Mouse (Mus musculus): ENCODE measurements around the gene Nmnat3. TPM values are rescaled to one million over a fixed set of nuclear protein-coding genes. Genes with fewer than 3 reads are reported as not detected.

The Nmnat3 gene
- polyA plus RNA-seq, 1 experiment: 7.1 TPM

DNA sequence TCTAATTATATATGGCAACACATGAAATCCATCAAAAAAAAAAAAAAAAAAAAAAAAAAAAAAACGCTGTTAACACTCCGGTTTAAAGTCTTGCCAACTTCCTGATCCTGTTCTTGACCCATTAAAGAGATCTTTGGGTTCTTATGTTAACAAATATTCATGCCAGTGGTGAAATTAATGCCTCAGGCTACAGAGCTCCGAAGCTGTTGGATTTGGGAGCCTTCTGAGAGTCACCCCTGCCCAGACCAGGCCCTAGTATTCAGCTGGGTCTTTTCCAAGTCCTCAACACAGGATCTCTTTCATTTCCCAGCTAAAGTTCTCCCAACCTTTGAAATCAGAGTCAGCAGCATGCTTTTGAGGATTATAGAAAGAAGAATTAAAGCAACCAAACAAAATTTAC is 143.3 kb downstream of the Nmnat3 start:
- Histone ChIP-seq H3K27ac (ENCODE audit: insufficient read depth, low read length) (no peak overlapping the region), H3K27me3 (ENCODE audit: control insufficient read depth, insufficient read depth, low read length) (no peaks in the 10 kb centered on the region), H3K4me3 (ENCODE audit: extremely low read depth, insufficient read depth, insufficient read length) (no peak overlapping the region), H3K4me1 (ENCODE audit: control insufficient read depth, insufficient read depth, insufficient read length) (no peaks in the 10 kb centered on the region), H3K36me3 (ENCODE audit: control insufficient read depth, insufficient read depth, low read length) (no peaks in the 10 kb centered on the region)
- no peak for DNase-seq (ENCODE audit: low read depth in 1 of 2, low spot score in 2 of 2)
- 61% methylated on average over 3 of the region's 3 CpGs for WGBS
- TF ChIP-seq POLR2A (IDR thresholded peaks at IDR 0.05; ENCODE audit: low read depth, low read length) (no peak), CTCF (IDR thresholded peaks at IDR 0.05; ENCODE audit: extremely low read depth, insufficient read depth, insufficient read length, insufficient replicate concordance) (no peak)

DNA sequence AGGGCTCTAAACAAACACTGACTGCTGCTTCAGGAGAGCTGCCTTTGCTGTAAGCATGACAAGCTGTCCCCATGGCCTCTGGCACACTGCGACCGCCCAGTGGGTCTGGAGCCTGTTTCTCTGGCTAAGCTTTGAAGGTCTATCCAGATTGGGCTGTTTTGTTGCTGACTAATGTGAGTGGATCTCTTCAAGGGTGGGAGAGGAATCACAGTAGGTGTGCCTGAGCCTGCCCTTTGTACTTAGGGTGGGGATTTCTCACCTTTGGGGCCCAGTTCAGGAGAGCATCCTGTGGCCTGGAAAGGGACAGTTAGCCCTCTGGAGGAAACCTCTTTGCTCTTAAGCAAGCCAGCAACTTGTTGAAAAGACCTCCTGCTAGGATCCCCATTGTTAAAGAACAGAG is 145.8 kb downstream of the Nmnat3 start:
- Histone ChIP-seq H3K27me3 (ENCODE audit: control insufficient read depth, insufficient read depth, low read length) (no peaks in the 10 kb centered on the region), H3K27ac (ENCODE audit: insufficient read depth, low read length) (no peak overlapping the region), H3K4me3 (ENCODE audit: extremely low read depth, insufficient read depth, insufficient read length) (no peak overlapping the region), H3K36me3 (ENCODE audit: control insufficient read depth, insufficient read depth, low read length) (no peaks in the 10 kb centered on the region), H3K4me1 (ENCODE audit: control insufficient read depth, insufficient read depth, insufficient read length) (no peaks in the 10 kb centered on the region)
- 96% methylated on average over 2 of the region's 2 CpGs for WGBS
- no peak for DNase-seq (ENCODE audit: low read depth in 1 of 2, low spot score in 2 of 2)
- TF ChIP-seq POLR2A (IDR thresholded peaks at IDR 0.05; ENCODE audit: low read depth, low read length) (no peak), CTCF (IDR thresholded peaks at IDR 0.05; ENCODE audit: extremely low read depth, insufficient read depth, insufficient read length, insufficient replicate concordance) (no peak)

DNA sequence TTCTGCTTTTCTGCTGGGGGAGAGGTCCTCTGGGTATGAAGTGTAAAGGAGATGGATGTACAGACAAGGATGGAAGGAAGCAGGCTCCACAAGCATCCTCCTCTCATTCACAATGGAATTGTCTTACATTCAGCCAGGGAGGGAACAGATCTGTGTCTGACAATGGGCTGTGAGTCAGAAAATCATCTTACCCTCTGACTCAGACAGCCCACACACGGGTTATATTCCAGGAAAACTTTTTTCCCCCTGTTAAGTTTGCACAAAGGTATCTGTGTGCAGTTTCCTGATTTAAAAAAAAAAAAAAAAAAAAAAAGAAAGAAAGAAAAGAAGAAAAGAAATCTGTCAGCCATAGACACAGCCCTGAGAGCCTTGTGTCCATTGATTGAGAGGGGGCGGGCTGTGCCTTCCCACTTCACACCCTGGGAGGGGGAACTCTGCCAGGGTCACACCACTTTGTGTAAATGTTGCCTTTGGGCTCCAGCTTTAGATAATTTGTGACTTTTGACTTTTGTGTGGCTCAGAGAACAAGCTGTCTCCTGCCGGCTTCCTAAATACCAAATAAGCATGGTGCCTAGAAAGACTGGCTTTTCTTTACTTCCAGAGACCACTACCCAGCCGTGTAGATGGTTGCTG is 146.8 kb downstream of the Nmnat3 start:
- no peak for DNase-seq (ENCODE audit: low read depth in 1 of 2, low spot score in 2 of 2)
- H3K27ac ChIP-seq (ENCODE audit: insufficient read depth, low read length): no peak overlapping the region
- H3K27me3 ChIP-seq (ENCODE audit: control insufficient read depth, insufficient read depth, low read length): no peaks in the 10 kb centered on the region
- H3K36me3 ChIP-seq (ENCODE audit: control insufficient read depth, insufficient read depth, low read length): no peaks in the 10 kb centered on the region
- WGBS: 67% methylated on average over 4 of the region's 4 CpGs
- no peak for TF ChIP-seq CTCF (IDR thresholded peaks at IDR 0.05; ENCODE audit: extremely low read depth, insufficient read depth, insufficient read length, insufficient replicate concordance)
- TF ChIP-seq POLR2A (IDR thresholded peaks at IDR 0.05; ENCODE audit: low read depth, low read length): no peak
- no peaks in the 10 kb centered on the region for H3K4me1 ChIP-seq (ENCODE audit: control insufficient read depth, insufficient read depth, insufficient read length)
- no peak overlapping the region for H3K4me3 ChIP-seq (ENCODE audit: extremely low read depth, insufficient read depth, insufficient read length)

DNA sequence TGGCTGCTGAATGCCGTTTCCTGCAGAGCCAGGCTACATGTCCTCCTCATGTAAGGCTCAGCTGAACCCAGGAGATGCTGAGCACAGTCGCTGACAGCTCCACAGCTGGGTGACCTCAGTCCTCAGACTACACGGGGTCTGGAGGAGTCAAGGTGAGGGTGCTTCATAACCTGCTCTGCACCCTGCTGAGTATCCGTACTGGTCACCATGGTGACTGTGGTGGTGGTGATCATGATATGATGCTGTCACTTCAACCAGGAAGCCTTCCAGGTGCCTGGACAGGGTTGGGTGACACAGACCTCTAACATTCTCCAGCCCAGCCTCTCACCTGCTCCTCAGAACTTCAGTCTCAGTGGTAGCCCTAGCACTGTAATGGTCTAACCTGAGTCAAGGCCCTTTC is 150.6 kb downstream of the Nmnat3 start:
- DNase-seq (ENCODE audit: low read depth in 1 of 2, low spot score in 2 of 2): no peak
- Histone ChIP-seq H3K36me3 (ENCODE audit: control insufficient read depth, insufficient read depth, low read length) (no peaks in the 10 kb centered on the region), H3K27ac (ENCODE audit: insufficient read depth, low read length) (no peak overlapping the region), H3K4me3 (ENCODE audit: extremely low read depth, insufficient read depth, insufficient read length) (no peak overlapping the region), H3K4me1 (ENCODE audit: control insufficient read depth, insufficient read depth, insufficient read length) (no peaks in the 10 kb centered on the region), H3K27me3 (ENCODE audit: control insufficient read depth, insufficient read depth, low read length) (no peaks in the 10 kb centered on the region)
- 89% methylated on average over 4 of the region's 4 CpGs for WGBS
- TF ChIP-seq POLR2A (IDR thresholded peaks at IDR 0.05; ENCODE audit: low read depth, low read length) (no peak), CTCF (IDR thresholded peaks at IDR 0.05; ENCODE audit: extremely low read depth, insufficient read depth, insufficient read length, insufficient replicate concordance) (no peak)

DNA sequence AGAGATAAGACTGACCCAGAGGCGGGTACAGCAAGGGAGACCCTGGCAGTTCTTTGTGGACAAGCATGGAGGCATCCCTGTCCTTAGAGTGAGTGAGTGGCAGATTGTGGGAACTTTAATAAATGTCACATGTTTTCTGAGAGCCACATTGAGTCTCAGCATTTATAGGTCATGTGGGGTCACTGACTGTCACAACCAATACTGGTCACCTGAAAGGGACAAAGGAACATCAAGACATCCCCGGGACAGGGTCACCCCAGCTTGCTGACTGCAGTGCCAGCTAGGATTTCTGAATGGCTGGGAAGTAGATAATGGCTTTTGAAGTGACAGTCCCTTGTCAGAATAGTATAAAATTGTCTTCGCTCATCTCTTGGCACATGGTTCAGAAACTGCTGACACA is 151.9 kb downstream of the Nmnat3 start:
- TF ChIP-seq POLR2A (IDR thresholded peaks at IDR 0.05; ENCODE audit: low read depth, low read length): no peak
- TF ChIP-seq CTCF (IDR thresholded peaks at IDR 0.05; ENCODE audit: extremely low read depth, insufficient read depth, insufficient read length, insufficient replicate concordance): no peak
- H3K4me1 ChIP-seq (ENCODE audit: control insufficient read depth, insufficient read depth, insufficient read length): no peaks in the 10 kb centered on the region
- 85% methylated on average over 3 of the region's 3 CpGs for WGBS

DNA sequence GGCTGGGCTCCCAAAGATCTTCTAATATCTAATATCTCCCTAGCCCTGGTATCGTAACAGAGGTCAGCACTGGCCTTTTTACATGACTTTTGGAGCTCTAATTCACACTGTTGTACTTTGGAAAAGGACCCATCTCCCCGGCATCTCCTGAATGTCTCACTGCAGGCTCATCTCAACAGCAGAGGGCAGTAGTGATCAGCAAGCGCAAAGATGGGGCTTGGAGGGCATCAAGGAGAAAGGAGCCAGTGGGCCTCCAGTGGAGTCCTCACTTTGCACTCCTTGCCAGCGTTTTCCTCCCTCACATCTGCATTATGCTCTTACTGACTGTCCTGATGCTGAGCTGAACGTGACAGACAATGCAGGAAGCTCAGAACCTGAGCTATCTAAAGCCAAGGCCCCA is 155.4 kb downstream of the Nmnat3 start:
- no peak for DNase-seq (ENCODE audit: low read depth in 1 of 2, low spot score in 2 of 2)
- no peak for TF ChIP-seq CTCF (IDR thresholded peaks at IDR 0.05; ENCODE audit: extremely low read depth, insufficient read depth, insufficient read length, insufficient replicate concordance)
- TF ChIP-seq POLR2A (IDR thresholded peaks at IDR 0.05; ENCODE audit: low read depth, low read length): no peak
- 35% methylated on average over 5 of the region's 5 CpGs for WGBS
- no peak overlapping the region for H3K27ac ChIP-seq (ENCODE audit: insufficient read depth, low read length)
- H3K27me3 ChIP-seq (ENCODE audit: control insufficient read depth, insufficient read depth, low read length): no peaks in the 10 kb centered on the region
- H3K4me3 ChIP-seq (ENCODE audit: extremely low read depth, insufficient read depth, insufficient read length): no peak overlapping the region
- no peaks in the 10 kb centered on the region for H3K36me3 ChIP-seq (ENCODE audit: control insufficient read depth, insufficient read depth, low read length)
- no peaks in the 10 kb centered on the region for H3K4me1 ChIP-seq (ENCODE audit: control insufficient read depth, insufficient read depth, insufficient read length)

More for the DNA sequence above, 151.9 kb downstream of the Nmnat3 start:
- H3K4me3 ChIP-seq (ENCODE audit: extremely low read depth, insufficient read depth, insufficient read length): no peak overlapping the region
- no peak for DNase-seq (ENCODE audit: low read depth in 1 of 2, low spot score in 2 of 2)
- no peaks in the 10 kb centered on the region for H3K27me3 ChIP-seq (ENCODE audit: control insufficient read depth, insufficient read depth, low read length)
- no peaks in the 10 kb centered on the region for H3K36me3 ChIP-seq (ENCODE audit: control insufficient read depth, insufficient read depth, low read length)
- no peak overlapping the region for H3K27ac ChIP-seq (ENCODE audit: insufficient read depth, low read length)

DNA sequence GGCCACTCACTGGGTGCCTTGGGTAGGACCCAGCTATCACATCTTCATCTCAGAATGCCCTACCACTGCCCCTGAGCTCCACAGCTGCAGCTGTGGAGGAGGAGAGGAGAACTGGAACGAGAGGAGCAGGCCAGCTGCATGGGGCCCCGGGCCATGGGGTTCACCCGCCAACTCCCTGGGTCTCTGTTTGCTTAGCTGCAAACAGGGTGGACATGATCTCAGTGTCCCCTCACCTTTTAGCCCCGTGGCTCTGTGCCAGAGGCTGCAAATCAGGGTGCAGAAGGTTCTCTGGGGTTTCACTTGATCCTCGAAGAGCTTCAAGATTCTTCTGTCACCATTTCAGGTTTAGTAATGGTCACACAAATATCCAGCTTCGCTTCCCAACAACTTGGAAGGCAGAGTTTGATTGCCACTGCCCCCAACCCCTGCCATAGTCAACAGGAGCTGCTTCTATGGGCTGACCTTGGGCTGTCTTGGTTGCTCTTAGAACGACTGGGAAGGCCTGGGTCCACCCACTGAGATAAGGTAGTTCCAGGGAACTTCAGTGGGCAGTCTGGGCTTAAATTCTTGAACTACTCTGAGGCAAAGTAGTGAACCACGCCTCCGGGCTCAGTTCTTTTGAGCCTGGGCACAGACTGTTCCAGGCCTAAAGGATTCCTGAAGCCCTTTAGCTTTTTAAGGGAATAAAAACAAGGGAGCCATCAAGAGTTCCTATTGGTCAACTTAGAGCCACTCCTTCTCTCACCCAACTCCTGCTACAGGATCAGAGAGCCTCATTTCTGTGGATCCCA is 158.3 kb downstream of the Nmnat3 start:
- H3K36me3 ChIP-seq (ENCODE audit: control insufficient read depth, insufficient read depth, low read length): no peaks in the 10 kb centered on the region
- H3K27me3 ChIP-seq (ENCODE audit: control insufficient read depth, insufficient read depth, low read length): no peaks in the 10 kb centered on the region
- DNase-seq (ENCODE audit: low read depth in 1 of 2, low spot score in 2 of 2): no peak
- TF ChIP-seq POLR2A (IDR thresholded peaks at IDR 0.05; ENCODE audit: low read depth, low read length): no peak
- TF ChIP-seq CTCF (IDR thresholded peaks at IDR 0.05; ENCODE audit: extremely low read depth, insufficient read depth, insufficient read length, insufficient replicate concordance): no peak
- H3K4me1 ChIP-seq (ENCODE audit: control insufficient read depth, insufficient read depth, insufficient read length): no peaks in the 10 kb centered on the region
- no peak overlapping the region for H3K27ac ChIP-seq (ENCODE audit: insufficient read depth, low read length)
- H3K4me3 ChIP-seq (ENCODE audit: extremely low read depth, insufficient read depth, insufficient read length): no peak overlapping the region
- 77% methylated on average over 9 of the region's 9 CpGs for WGBS

Data from spleen, adult 2 months (tissue).